Mouse (Mus musculus): ENCODE results near the gene Axin1. TPM values are rescaled to one million over a fixed set of nuclear protein-coding genes. Genes with fewer than 3 reads are reported as not detected.

The Axin1 gene
- polyA plus RNA-seq, 1 experiment from 2014 or later, result 8.6 TPM

Other genes with a start within 250 kb of the Axin1 start
- gene Rab40c, start 219.0 kb upstream of the Axin1 start, polyA plus RNA-seq (2014; fragmentation: Nextera tagmentation; extraction: Ambion mirVana), result 19.1 and 19.5 TPM in 2 replicates
- gene Pigq, start 193.8 kb upstream of the Axin1 start, polyA plus RNA-seq (2014; fragmentation: Nextera tagmentation; extraction: Ambion mirVana), result 45.4 and 47.4 TPM in 2 replicates
- 0.15 and 0.27 TPM in 2 replicates for gene Nhlrc4, start 193.7 kb upstream of the Axin1 start, polyA plus RNA-seq (2014; fragmentation: Nextera tagmentation; extraction: Ambion mirVana)
- 0.18 and 0.19 TPM in 2 replicates for gene A930017K11Rik, start 186.1 kb upstream of the Axin1 start, polyA plus RNA-seq (2014; fragmentation: Nextera tagmentation; extraction: Ambion mirVana)
- 19.5 and 20.3 TPM in 2 replicates for gene Capn15, start 152.9 kb upstream of the Axin1 start, polyA plus RNA-seq (2014; fragmentation: Nextera tagmentation; extraction: Ambion mirVana)
- 19.6 and 20.4 TPM in 2 replicates for gene Rab11fip3, start 69.1 kb upstream of the Axin1 start, polyA plus RNA-seq (2014; fragmentation: Nextera tagmentation; extraction: Ambion mirVana)
- gene Decr2, start 48.4 kb upstream of the Axin1 start, polyA plus RNA-seq (2014; fragmentation: Nextera tagmentation; extraction: Ambion mirVana), result 20.4 and 24.7 TPM in 2 replicates
- gene Nme4, start 43.1 kb upstream of the Axin1 start, polyA plus RNA-seq (2014; fragmentation: Nextera tagmentation; extraction: Ambion mirVana), result 60.3 and 62.6 TPM in 2 replicates
- gene Tmem8, start 25.4 kb upstream of the Axin1 start, polyA plus RNA-seq (2014; fragmentation: Nextera tagmentation; extraction: Ambion mirVana), result 1.0 and 1.1 TPM in 2 replicates
- gene Mrpl28, start 15.2 kb upstream of the Axin1 start, polyA plus RNA-seq (2014; fragmentation: Nextera tagmentation; extraction: Ambion mirVana), result 244 TPM in 2 replicates
- 0.27 and 0.46 TPM in 2 replicates for gene Pdia2, start 60.4 kb downstream of the Axin1 start, polyA plus RNA-seq (2014; fragmentation: Nextera tagmentation; extraction: Ambion mirVana)
- gene Rgs11, start 64.3 kb downstream of the Axin1 start, polyA plus RNA-seq (2014; fragmentation: Nextera tagmentation; extraction: Ambion mirVana), result 1.0 and 2.6 TPM in 2 replicates
- gene Arhgdig, start 69.1 kb downstream of the Axin1 start, polyA plus RNA-seq (2014; fragmentation: Nextera tagmentation; extraction: Ambion mirVana), result 9.9 and 10.0 TPM in 2 replicates
- 18.7 and 20.1 TPM in 2 replicates for gene Fam234a, start 105.6 kb downstream of the Axin1 start, polyA plus RNA-seq (2014; fragmentation: Nextera tagmentation; extraction: Ambion mirVana)
- 131 and 133 TPM in 2 replicates for gene Luc7l, start 114.2 kb downstream of the Axin1 start, polyA plus RNA-seq (2014; fragmentation: Nextera tagmentation; extraction: Ambion mirVana)